Mouse (Mus musculus) urinary bladder, postnatal 14 days (tissue): ENCODE results near the gene Eaf2.

ENCODE experiments used
- DNase-seq: peaks from one replicate; pipeline ENCODE4 v3.0.0; 2021; ENCODE audit warnings: low spot score

The Eaf2 gene

GRCm38 (mm10) chr16:36770191-36770771, 104.5 kb downstream of the Eaf2 start:
- DNase-seq = no peak

GRCm38 (mm10) chr16:36751979-36752378, 122.8 kb downstream of the Eaf2 start:
- DNase-seq = no peak

- no peak for DNase-seq
Measured at GRCm38 (mm10) chr16:36747767-36748166, 127.0 kb downstream of the Eaf2 start.

GRCm38 (mm10) chr16:36747068-36747467, 127.7 kb downstream of the Eaf2 start:
- no peak for DNase-seq

GRCm38 (mm10) chr16:36743580-36743979, 131.2 kb downstream of the Eaf2 start:
- no peak for DNase-seq
